Comparison of ENCODE assay signal across 25 mouse cellular contexts in genomic region chr3:130975291-130975690, GRCm38 (mm10).
"Had no signal": no experiment of that assay in that cellular context is flagged by ENCODE, and none has a peak within 500 bp of the region (broad histone marks: within the 10 kb centered on the region; RNA-seq: fewer than 3 reads in every experiment).

No protein-coding gene starts in this region.

- H3K9ac ChIP-seq: heart, embryonic 12.5 days; hindbrain, embryonic 12.5 days; hindbrain, embryonic 14.5 days; intestine, embryonic 15.5 days; limb, embryonic 12.5 days; liver, embryonic 13.5 days had no signal

- H3K27ac ChIP-seq: gastrocnemius, adult 2 months; heart, embryonic 10.5 days; hindbrain, embryonic 10.5 days; hindbrain, embryonic 12.5 days; hindbrain, embryonic 14.5 days; intestine, embryonic 15.5 days; layer of hippocampus, adult 2 months; left cerebral cortex, adult 2 months; limb, embryonic 10.5 days; limb, embryonic 12.5 days; liver, embryonic 13.5 days had no signal

- DNase-seq: gastrocnemius, adult 2 months; gastrocnemius, postnatal 10 days; gastrocnemius, postnatal 25 days; heart, adult 18-20 months; heart, postnatal 14 days; heart, postnatal 4 days; kidney, adult 18-20 months; kidney, adult 9 months; kidney, postnatal 4 days; liver; liver, embryonic 13.5 days had no signal

- H3K4me2 ChIP-seq: heart, embryonic 12.5 days; hindbrain, embryonic 12.5 days; hindbrain, embryonic 14.5 days; intestine, embryonic 15.5 days; limb, embryonic 12.5 days; liver, embryonic 11.5 days; liver, embryonic 13.5 days had no signal

- ATAC-seq: forebrain, embryonic 16.5 days; hindbrain, embryonic 16.5 days; intestine, embryonic 15.5 days; intestine, postnatal 0 days had no signal

- H3K27me3 ChIP-seq: heart, embryonic 12.5 days; hindbrain, embryonic 12.5 days; intestine, embryonic 15.5 days; limb, embryonic 12.5 days; liver, embryonic 13.5 days had no signal

- H3K4me1 ChIP-seq: hindbrain, embryonic 10.5 days; hindbrain, embryonic 12.5 days; intestine, embryonic 15.5 days; liver, embryonic 13.5 days had no signal

- H3K4me3 ChIP-seq: gastrocnemius, adult 2 months; heart, embryonic 10.5 days; heart, embryonic 12.5 days; hindbrain, embryonic 10.5 days; hindbrain, embryonic 12.5 days; intestine, embryonic 15.5 days; layer of hippocampus, adult 2 months; left cerebral cortex, adult 2 months; limb, embryonic 10.5 days; limb, embryonic 12.5 days; liver, embryonic 13.5 days had no signal

- H3K9me3 ChIP-seq: heart, embryonic 10.5 days; heart, embryonic 12.5 days; hindbrain, embryonic 10.5 days; hindbrain, embryonic 12.5 days; intestine, embryonic 15.5 days; limb, embryonic 10.5 days; limb, embryonic 12.5 days; liver, embryonic 13.5 days had no signal

- H3K36me3 ChIP-seq: heart, embryonic 10.5 days; heart, embryonic 12.5 days; hindbrain, embryonic 10.5 days; hindbrain, embryonic 12.5 days; intestine, embryonic 15.5 days; limb, embryonic 10.5 days; limb, embryonic 12.5 days; liver, embryonic 13.5 days had no signal
